Mouse (Mus musculus) CH12.LX (cell line): ENCODE measurements around the gene Gm4131. TPM values are rescaled to one million over a fixed set of nuclear protein-coding genes. Genes with fewer than 3 reads are reported as not detected.

Experiments
- DNase-seq: peaks from one replicate; pipeline ENCODE4 v3.0.0-alpha.2; 2013; ENCODE audit errors: extremely low read depth
- H3K27ac ChIP-seq: 2 replicates; pipeline ENCODE4 v1.5.1; 2012; ENCODE audit warnings: low read depth, mild to moderate bottlenecking, control low read depth, moderate library complexity; ENCODE audit not compliant: insufficient read depth
- H3K27me3 ChIP-seq: replicated peaks from 2 replicates; pipeline ENCODE3; 2012; ENCODE audit warnings: inconsistent platforms
- H3K36me3 ChIP-seq, 2 experiments: replicated peaks in 1 of 2; 2 replicates each; pipeline versions ENCODE3 to v1.6.1; 2012; ENCODE audit warnings: inconsistent platforms in 1 of 2, low read length in 1 of 2, mild to moderate bottlenecking in 1 of 2, mixed read lengths in 1 of 2, moderate library complexity in 1 of 2; ENCODE audit not compliant: control insufficient read depth in 1 of 2, insufficient read depth in 1 of 2
- H3K4me1 ChIP-seq, 2 experiments: 2 replicates each; pipeline ENCODE4 v1.6.1; 2012; ENCODE audit warnings: inconsistent platforms in 1 of 2, moderate library complexity in 1 of 2; ENCODE audit not compliant: insufficient read depth in 2 of 2, control insufficient read depth in 1 of 2
- H3K4me2 ChIP-seq: 2 replicates; pipeline ENCODE4 v1.6.1; 2012; ENCODE audit warnings: low read depth, mild to moderate bottlenecking, control low read depth; ENCODE audit not compliant: poor library complexity, insufficient read depth, severe bottlenecking
- H3K4me3 ChIP-seq, 3 experiments: fragments of 150-350 bp in 1 of 3; sonication (generic) in 1 of 3; replicated peaks in 1 of 3; 2 replicates each; pipeline versions ENCODE3 to v1.5.1; 2011 to 2012; ENCODE audit warnings: low read depth in 2 of 3, low read length in 2 of 3, mild to moderate bottlenecking in 2 of 3, moderate library complexity in 2 of 3, control low read depth in 1 of 3, improper control_type of control experiment in 1 of 3, inconsistent platforms in 1 of 3, mixed read lengths in 1 of 3; ENCODE audit not compliant: poor library complexity in 1 of 3
- H3K79me2 ChIP-seq: replicated peaks from 2 replicates; pipeline ENCODE4 v1.6.1; 2012; ENCODE audit warnings: mild to moderate bottlenecking, moderate library complexity; ENCODE audit not compliant: control insufficient read depth, poor library complexity, insufficient read depth, severe bottlenecking; ENCODE audit errors: extremely low read depth
- H3K9ac ChIP-seq: 2 replicates; pipeline ENCODE4 v1.6.1; 2012; ENCODE audit warnings: low read depth, mild to moderate bottlenecking, control low read depth, moderate library complexity; ENCODE audit not compliant: insufficient read depth
- H3K9me3 ChIP-seq: replicated peaks from 2 replicates; pipeline ENCODE3; 2012; ENCODE audit warnings: low read length, inconsistent platforms, mixed read lengths
- BHLHE40 ChIP-seq: IDR thresholded peaks from 2 replicates; pipeline ENCODE4 v1.6.1; 2011; ENCODE audit warnings: mild to moderate bottlenecking, low read depth, low read length, improper control_type of control experiment
- E2F4 ChIP-seq: IDR thresholded peaks from 2 replicates; pipeline ENCODE4 v1.6.1; 2011; ENCODE audit warnings: low read depth, low read length, improper control_type of control experiment; ENCODE audit not compliant: insufficient replicate concordance
- ELF1 ChIP-seq: IDR thresholded peaks from 2 replicates; pipeline ENCODE4 v1.6.1; 2014; ENCODE audit warnings: low read depth, mild to moderate bottlenecking, inconsistent platforms, low read length, improper control_type of control experiment
- EP300 ChIP-seq: IDR thresholded peaks from 2 replicates; pipeline ENCODE4 v1.6.1; 2011; ENCODE audit warnings: low read length, improper control_type of control experiment
- GABPA ChIP-seq: IDR thresholded peaks from 2 replicates; pipeline ENCODE4 v1.6.1; 2012; ENCODE audit warnings: low read depth, low read length, improper control_type of control experiment, inconsistent platforms; ENCODE audit not compliant: insufficient replicate concordance
- HCFC1 ChIP-seq: IDR thresholded peaks from 2 replicates; pipeline ENCODE4 v1.6.1; 2012; ENCODE audit warnings: low read depth, mild to moderate bottlenecking, inconsistent platforms, low read length, improper control_type of control experiment
- IRF4 ChIP-seq: IDR thresholded peaks from 2 replicates; pipeline ENCODE4 v1.6.1; 2014; ENCODE audit warnings: low read depth, mild to moderate bottlenecking, inconsistent platforms, low read length, improper control_type of control experiment
- JUND ChIP-seq: conservative IDR thresholded peaks from 2 replicates; pipeline ENCODE4 v1.6.1; 2011; ENCODE audit warnings: low read depth, low read length, improper control_type of control experiment
- KAT2A ChIP-seq: IDR thresholded peaks from 2 replicates; pipeline ENCODE4 v1.6.1; 2012; ENCODE audit warnings: low read length, improper control_type of control experiment, inconsistent platforms; ENCODE audit not compliant: insufficient replicate concordance
- MAX ChIP-seq: IDR thresholded peaks from 2 replicates; pipeline ENCODE4 v1.6.1; 2011; ENCODE audit warnings: low read length, improper control_type of control experiment
- MEF2A ChIP-seq: IDR thresholded peaks from 2 replicates; pipeline ENCODE4 v1.6.1; 2014; ENCODE audit warnings: low read depth, mild to moderate bottlenecking, inconsistent platforms, low read length, improper control_type of control experiment, borderline replicate concordance
- NRF1 ChIP-seq: IDR thresholded peaks from 2 replicates; pipeline ENCODE4 v1.6.1; 2014; ENCODE audit warnings: low read depth, mild to moderate bottlenecking, inconsistent platforms, low read length, improper control_type of control experiment, moderate library complexity
- POLR2A ChIP-seq: IDR thresholded peaks from 2 replicates; pipeline ENCODE4 v1.6.1; 2011; ENCODE audit warnings: low read depth, mild to moderate bottlenecking, improper control_type of control experiment, low read length
- POLR2AphosphoS2 ChIP-seq: IDR thresholded peaks from 2 replicates; pipeline ENCODE4 v1.6.1; 2011; ENCODE audit warnings: low read depth, low read length, improper control_type of control experiment
- RAD21 ChIP-seq: IDR thresholded peaks from 2 replicates; pipeline ENCODE4 v1.6.1; 2011; ENCODE audit warnings: low read depth, mild to moderate bottlenecking, low read length, improper control_type of control experiment, moderate library complexity
- RCOR1 ChIP-seq: conservative IDR thresholded peaks from 2 replicates; pipeline ENCODE4 v1.6.1; 2012; ENCODE audit warnings: low read depth, mild to moderate bottlenecking, inconsistent platforms, low read length, improper control_type of control experiment
- TBP ChIP-seq: conservative IDR thresholded peaks from 2 replicates; pipeline ENCODE4 v1.6.1; 2011; ENCODE audit warnings: low read depth, low read length, improper control_type of control experiment
- TCF12 ChIP-seq: IDR thresholded peaks from 2 replicates; pipeline ENCODE4 v1.6.1; 2014; ENCODE audit warnings: low read depth, mild to moderate bottlenecking, inconsistent platforms, low read length, improper control_type of control experiment
- USF1 ChIP-seq: IDR thresholded peaks from 2 replicates; pipeline ENCODE4 v1.6.1; 2014; ENCODE audit warnings: low read depth, mild to moderate bottlenecking, inconsistent platforms, low read length, improper control_type of control experiment
- USF2 ChIP-seq: conservative IDR thresholded peaks from 2 replicates; pipeline ENCODE4 v1.6.1; 2011; ENCODE audit warnings: low read depth, low read length, improper control_type of control experiment
- ZC3H11A ChIP-seq: IDR thresholded peaks from 2 replicates; pipeline ENCODE4 v1.6.1; 2012; ENCODE audit warnings: low read depth, mild to moderate bottlenecking, inconsistent platforms, low read length, improper control_type of control experiment
- ZKSCAN1 ChIP-seq: IDR thresholded peaks from 2 replicates; pipeline ENCODE4 v1.6.1; 2012; ENCODE audit warnings: low read depth, inconsistent platforms, low read length, improper control_type of control experiment, borderline replicate concordance
- ZMIZ1 ChIP-seq: IDR thresholded peaks from 2 replicates; pipeline ENCODE4 v1.6.1; 2012; ENCODE audit warnings: low read depth, mild to moderate bottlenecking, inconsistent platforms, low read length, improper control_type of control experiment
- ZNF384 ChIP-seq: IDR thresholded peaks from 2 replicates; pipeline ENCODE4 v1.6.1; 2012; ENCODE audit warnings: low read depth, low read length, improper control_type of control experiment, inconsistent platforms
- dilution Hi-C: fragments of 300-500 bp; cut with MboI; formaldehyde crosslinking; loops from 2 replicates; pipeline ENCODE4 v1.14.3; 2020; ENCODE audit warnings: low sequenced_read_pairs; ENCODE audit not compliant: extremely low pct_unique_long_range_greater_than_20kb, extremely low pct_ligation_motif_present
- in situ Hi-C: fragments of 300-500 bp; cut with MboI; formaldehyde crosslinking; loops from 3 replicates; pipeline ENCODE4 v1.14.3; 2019; ENCODE audit warnings: low sequenced_read_pairs, low pct_ligation_motif_present, low pct_unique_long_range_greater_than_20kb, mixed read lengths
- polyA plus RNA-seq: library from polyadenylated mRNA; unstranded; fragments of >175 nt; gene quantifications from 2 replicates; pipeline ENCODE4 v1.2.1, GENCODE M21; 2012; ENCODE audit warnings: low read depth; ENCODE audit not compliant: insufficient read length
- total RNA-seq, 2 experiments: library from RNA; depleted of rRNA; stranded (reverse); fragments of 300-350 nt in 1 of 2; fragments of >200 nt in 1 of 2; gene quantifications; 2 replicates each; pipeline ENCODE4 v1.2.3; 2012 to 2014

The Gm4131 gene
- total and polyA plus RNA-seq, 3 experiments, result not detected

DNA sequence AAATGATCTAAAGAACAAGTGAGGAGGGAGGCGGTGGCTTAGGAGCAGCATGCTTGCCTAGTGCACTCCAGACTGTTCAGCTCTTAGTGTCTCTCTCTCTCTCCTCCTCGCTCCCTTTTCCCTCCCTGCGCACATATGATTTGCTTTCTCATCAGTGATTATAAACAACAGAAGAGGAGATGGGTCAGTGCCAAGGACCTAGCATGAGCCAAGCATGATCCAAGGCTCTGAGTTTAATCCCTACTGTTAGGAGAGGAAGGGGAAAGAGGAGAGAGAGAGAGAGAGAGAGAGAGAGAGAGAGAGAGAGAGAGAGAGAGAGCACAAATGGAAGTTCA lies 119.5 kb downstream of the Gm4131 start:
- dilution Hi-C loops, result no loop called here
- no peak overlapping the region for H3K4me3 ChIP-seq
- no peak for TF ChIP-seq JUND
- no peak for TF ChIP-seq MEF2A
- no peak for TF ChIP-seq ZKSCAN1
- no peak for TF ChIP-seq POLR2AphosphoS2
- TF ChIP-seq TBP, result no peak
- TF ChIP-seq RCOR1, result no peak
- TF ChIP-seq POLR2A, result no peak
- TF ChIP-seq USF1, result no peak
- no peak for TF ChIP-seq ELF1
- TF ChIP-seq, all 38 proteins: peak for 0
- no peak overlapping the region for H3K4me2 ChIP-seq
- no peak overlapping the region for H3K27ac ChIP-seq
- no peak overlapping the region for H3K9ac ChIP-seq
- no peaks in the 10 kb centered on the region for H3K9me3 ChIP-seq
- no peaks in the 10 kb centered on the region for H3K4me1 ChIP-seq
- no peaks in the 10 kb centered on the region for H3K36me3 ChIP-seq
- H3K27me3 ChIP-seq, result peaks cover 2% of the 10 kb centered on the region
- in situ Hi-C loops, result no loop called here
- H3K79me2 ChIP-seq, result no peaks in the 10 kb centered on the region
- DNase-seq, result no peak

DNA sequence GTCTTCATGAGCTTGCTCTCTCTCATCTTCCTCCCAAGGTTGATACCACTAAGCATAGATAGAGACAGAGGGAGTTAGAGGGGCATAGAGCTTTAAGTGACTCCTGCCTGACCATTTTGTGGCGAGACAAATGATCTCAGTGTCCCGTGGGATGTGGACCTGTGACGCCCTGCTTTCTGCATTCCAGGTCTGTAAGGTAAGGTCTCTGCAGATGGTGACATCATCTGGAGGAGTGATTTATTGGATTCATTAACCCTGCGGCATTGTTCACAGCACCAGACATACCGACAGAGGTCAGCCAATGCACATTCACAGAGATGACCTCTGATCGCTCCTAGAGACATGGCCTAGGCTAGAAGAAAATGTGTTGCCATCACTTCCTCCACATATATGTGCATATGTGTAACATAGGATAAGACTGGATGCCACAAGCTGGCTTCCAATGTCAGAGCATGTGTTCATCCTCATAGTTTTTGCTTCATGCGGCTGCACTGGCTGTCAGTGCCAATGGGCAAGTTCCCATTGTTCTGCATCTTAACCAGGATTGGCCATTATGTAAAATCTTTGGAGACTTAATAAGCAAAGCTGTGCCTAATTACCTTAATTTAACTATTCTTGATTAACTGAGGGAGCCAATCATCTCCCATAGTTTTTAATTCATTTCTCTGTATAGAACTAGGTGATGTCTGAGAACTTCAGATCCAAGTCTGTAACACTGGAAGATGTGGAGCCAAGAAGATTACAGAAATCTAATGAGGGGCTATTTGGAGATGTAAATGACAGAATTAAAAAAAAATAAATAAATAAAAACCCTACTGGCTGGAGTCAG lies 120.1 kb downstream of the Gm4131 start:
- no peak for TF ChIP-seq RAD21
- no peak for TF ChIP-seq GABPA
- no peak for TF ChIP-seq IRF4
- TF ChIP-seq HCFC1, result no peak
- TF ChIP-seq POLR2AphosphoS2, result no peak
- TF ChIP-seq POLR2A, result no peak
- TF ChIP-seq E2F4, result no peak
- no peak for TF ChIP-seq USF2
- no peak for TF ChIP-seq BHLHE40
- TF ChIP-seq KAT2A, result no peak
- no peak for TF ChIP-seq EP300
- TF ChIP-seq ZNF384, result no peak
- TF ChIP-seq MAX, result no peak
- no peak for TF ChIP-seq TCF12
- no peak for TF ChIP-seq ZC3H11A
- no peak for TF ChIP-seq NRF1
- no peak for TF ChIP-seq ZMIZ1
- Histone ChIP-seq H3K79me2 (no peaks in the 10 kb centered on the region), H3K4me2 (no peak overlapping the region), H3K36me3 (no peaks in the 10 kb centered on the region), H3K27ac (no peak overlapping the region), H3K9me3 (no peaks in the 10 kb centered on the region), H3K27me3 (peaks cover 2% of the 10 kb centered on the region), H3K9ac (no peak overlapping the region), H3K4me3 (no peak overlapping the region), H3K4me1 (no peaks in the 10 kb centered on the region)
- DNase-seq, result no peak
- in situ Hi-C loops (no loop called here), dilution Hi-C loops (no loop called here)
